Mouse (Mus musculus): Measurements from ENCODE around the gene Snx15.

Gene Snx15

DNA sequence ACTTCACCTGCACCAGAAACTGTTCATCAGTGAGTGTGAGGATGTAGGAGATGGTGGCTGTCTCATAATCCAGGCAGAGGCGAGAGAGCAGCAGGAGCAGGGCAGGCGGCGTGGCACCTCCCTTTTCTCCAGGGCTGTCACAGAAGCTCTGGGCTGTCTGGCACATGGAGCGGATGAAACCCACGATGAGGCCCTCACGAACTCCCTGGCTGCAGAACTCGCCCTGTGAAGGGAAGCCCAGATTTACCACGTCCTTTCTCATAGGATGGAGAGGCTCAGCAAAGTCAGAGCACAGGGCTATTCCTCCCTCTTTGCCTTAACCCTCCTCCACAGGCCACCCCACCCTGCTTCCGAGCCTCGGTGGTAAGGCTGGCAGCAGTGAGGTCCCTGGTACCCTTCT is 58.3 kb downstream of the Snx15 start:
- no peak for DNase-seq

Data from cerebellum, postnatal 36 days (tissue).